Mouse (Mus musculus) liver, embryonic 11.5 days (tissue): ENCODE data around the gene Gdi2. TPM values are rescaled to one million over a fixed set of nuclear protein-coding genes. Genes with fewer than 3 reads are reported as not detected.

ENCODE experiments used
- ATAC-seq: fragments of 200-750 bp; cut with Nextera tagmentation; replicated peaks from 2 replicates; pipeline ENCODE4 v1.8.0; 2017; ENCODE audit warnings: moderate number of reproducible peaks, mild to moderate bottlenecking, moderate TSS enrichment, moderate library complexity; ENCODE audit not compliant: low FRiP score
- DNase-seq: peaks from one replicate; pipeline ENCODE4 v3.0.0-alpha.2; 2017; ENCODE audit warnings: low spot score
- H3K27ac ChIP-seq: fragments of 300-500 bp; sonication (generic); 2 replicates; pipeline ENCODE4 v1.5.1; 2014; ENCODE audit warnings: mild to moderate bottlenecking, low read depth, low read length, control low read depth
- H3K27me3 ChIP-seq: fragments of 300-500 bp; sonication (generic); replicated peaks from 2 replicates; pipeline ENCODE4 v1.6.1; 2014; ENCODE audit warnings: low read length, mixed read lengths; ENCODE audit not compliant: control insufficient read depth, insufficient read depth
- H3K36me3 ChIP-seq: fragments of 300-500 bp; sonication (generic); 2 replicates; pipeline ENCODE4 v1.6.1; 2014; ENCODE audit warnings: mild to moderate bottlenecking, low read length, moderate library complexity, mixed read lengths; ENCODE audit not compliant: control insufficient read depth, insufficient read depth
- H3K4me1 ChIP-seq: fragments of 300-500 bp; sonication (generic); replicated peaks from 2 replicates; pipeline ENCODE4 v1.6.1; 2014; ENCODE audit warnings: low read length, mixed read lengths; ENCODE audit not compliant: control insufficient read depth, insufficient read depth
- H3K4me2 ChIP-seq: fragments of 300-500 bp; sonication (generic); 2 replicates; pipeline ENCODE4 v1.6.1; 2014; ENCODE audit warnings: mild to moderate bottlenecking, control low read depth, moderate library complexity
- H3K4me3 ChIP-seq: fragments of 300-500 bp; sonication (generic); 2 replicates; pipeline ENCODE4 v1.5.1; 2014; ENCODE audit warnings: low read depth, low read length, control low read depth
- H3K9ac ChIP-seq: fragments of 300-500 bp; sonication (generic); 2 replicates; pipeline ENCODE4 v1.6.1; 2014; ENCODE audit warnings: low read depth, low read length, control low read depth
- H3K9me3 ChIP-seq: fragments of 300-500 bp; sonication (generic); 2 replicates; pipeline ENCODE4 v1.6.1; 2016; ENCODE audit warnings: low read length, inconsistent platforms, mixed read lengths; ENCODE audit not compliant: control insufficient read depth
- WGBS: fragments of 180-500 bp; shearing (Covaris S2); extraction: QIAGEN DNeasy Blood & Tissue Kit; methylation state at CpG from one replicate; pipeline ENCODE4 v1.1.7; 2014; 5-methylcytosine and 5-hydroxymethylcytosine counted together
- polyA plus RNA-seq: library from polyadenylated mRNA; unstranded; fragments of >200 nt; fragmentation: Nextera tagmentation; extraction: Ambion mirVana; gene quantifications from 2 replicates; pipeline ENCODE4 v1.2.1, GENCODE M21; 2014

Gene Gdi2
- polyA plus RNA-seq, 1 experiment from 2014 or later = 354 TPM

- Histone ChIP-seq H3K4me3 (no peak overlapping the region), H3K4me1 (no peaks in the 10 kb centered on the region), H3K27ac (no peak overlapping the region), H3K27me3 (no peaks in the 10 kb centered on the region), H3K9me3 (no peaks in the 10 kb centered on the region), H3K9ac (no peak overlapping the region), H3K4me2 (no peak overlapping the region), H3K36me3 (peaks cover 20% of the 10 kb centered on the region; the same call in 1 of the 2 replicates)
- DNase-seq = no peak
- WGBS = 93% methylated on average over 3 of the region's 3 CpGs
- ATAC-seq = no peak
Observed at GRCm38 (mm10) chr13:3590789-3591188, 52.9 kb downstream of the Gdi2 start.

- H3K4me2 ChIP-seq = no peak overlapping the region
- DNase-seq (no peak), ATAC-seq (no peak)
- no peak overlapping the region for H3K27ac ChIP-seq
- no peaks in the 10 kb centered on the region for H3K4me1 ChIP-seq
- WGBS = 88% methylated on average over 1 of the region's 1 CpGs
- H3K4me3 ChIP-seq = no peak overlapping the region
- H3K36me3 ChIP-seq = peaks cover 19% of the 10 kb centered on the region; the same call in 1 of the 2 replicates
- no peak overlapping the region for H3K9ac ChIP-seq
- H3K9me3 ChIP-seq = no peaks in the 10 kb centered on the region
- no peaks in the 10 kb centered on the region for H3K27me3 ChIP-seq
Observed at GRCm38 (mm10) chr13:3594311-3594710, 56.4 kb downstream of the Gdi2 start.

GRCm38 (mm10) chr13:3596232-3596631 is 58.4 kb downstream of the Gdi2 start:
- no peak overlapping the region for H3K4me3 ChIP-seq
- H3K27ac ChIP-seq = no peak overlapping the region
- no peak overlapping the region for H3K4me2 ChIP-seq
- 85% methylated on average over 6 of the region's 6 CpGs for WGBS
- no peaks in the 10 kb centered on the region for H3K4me1 ChIP-seq
- no peak for ATAC-seq
- peaks cover 13% of the 10 kb centered on the region; the same call in 1 of the 2 replicates for H3K36me3 ChIP-seq
- DNase-seq = no peak
- H3K9me3 ChIP-seq = no peaks in the 10 kb centered on the region
- H3K27me3 ChIP-seq = no peaks in the 10 kb centered on the region
- H3K9ac ChIP-seq = no peak overlapping the region

GRCm38 (mm10) chr13:3609780-3610117 is 71.9 kb downstream of the Gdi2 start:
- no peak for ATAC-seq
- Histone ChIP-seq H3K9me3 (no peaks in the 10 kb centered on the region), H3K27me3 (no peaks in the 10 kb centered on the region), H3K36me3 (no peaks in the 10 kb centered on the region), H3K4me3 (peak overlapping the region; percentile 99), H3K4me1 (no peaks in the 10 kb centered on the region; the same call in 1 of the 2 replicates), H3K27ac (peak overlapping the region; percentile 85; the same call in 1 of the 2 replicates), H3K4me2 (peak overlapping the region; percentile 79), H3K9ac (peak overlapping the region; percentile 91)
- DNase-seq = no peak
- WGBS = 19% methylated on average over 8 of the region's 8 CpGs

GRCm38 (mm10) chr13:3610118-3610794 is 72.4 kb downstream of the Gdi2 start:
- Histone ChIP-seq H3K27me3 (no peaks in the 10 kb centered on the region), H3K4me2 (peak overlapping the region; percentile 79), H3K36me3 (no peaks in the 10 kb centered on the region), H3K4me1 (no peaks in the 10 kb centered on the region; the same call in 1 of the 2 replicates), H3K9ac (peak overlapping the region; percentile 91), H3K9me3 (no peaks in the 10 kb centered on the region), H3K27ac (peak overlapping the region; percentile 85), H3K4me3 (peak overlapping the region; percentile 99)
- ATAC-seq (peak; percentile 42), DNase-seq (peak; percentile 66)
- 1% methylated on average over 45 of the region's 50 CpGs for WGBS

- Histone ChIP-seq H3K4me2 (peak within 1 kb of the TSS; percentile 79), H3K36me3 (no peaks in the 10 kb centered on the region), H3K9me3 (no peaks in the 10 kb centered on the region), H3K27me3 (no peaks in the 10 kb centered on the region), H3K27ac (peak within 1 kb of the TSS; percentile 85), H3K4me1 (no peaks in the 10 kb centered on the region; the same call in 1 of the 2 replicates), H3K9ac (peak within 1 kb of the TSS; percentile 91), H3K4me3 (peak within 1 kb of the TSS; percentile 99)
- DNase-seq = peak; percentile 96
- peak; percentile 99 for ATAC-seq
- WGBS = under 1% methylated on average over 58 of the region's 58 CpGs
Observed at GRCm38 (mm10) chr13:3610795-3611438, 73.1 kb downstream of the Gdi2 start, which contains the start of gene Fam208b. Gene Fam208b (minus strand): TSS chr13:3611108.

Other genes with a start within 250 kb of the Gdi2 start
- 10.8 and 14.5 TPM in 2 replicates for gene Fam208b, start 73.0 kb downstream of the Gdi2 start, polyA plus RNA-seq
- gene Asb13, start 96.0 kb downstream of the Gdi2 start, polyA plus RNA-seq = 4.7 and 4.9 TPM in 2 replicates